Mouse (Mus musculus) testis, postnatal 10 days (tissue): ENCODE data around the gene Extl1.
"Not testable (repeated sequence)": the region's sequence is repeated elsewhere in the genome, so short reads cannot be mapped to it uniquely, and the experiment has no call there.

Experiments
- DNase-seq: peaks from one replicate; pipeline ENCODE4 v3.0.0; 2021; ENCODE audit warnings: low spot score

The Extl1 gene

DNA sequence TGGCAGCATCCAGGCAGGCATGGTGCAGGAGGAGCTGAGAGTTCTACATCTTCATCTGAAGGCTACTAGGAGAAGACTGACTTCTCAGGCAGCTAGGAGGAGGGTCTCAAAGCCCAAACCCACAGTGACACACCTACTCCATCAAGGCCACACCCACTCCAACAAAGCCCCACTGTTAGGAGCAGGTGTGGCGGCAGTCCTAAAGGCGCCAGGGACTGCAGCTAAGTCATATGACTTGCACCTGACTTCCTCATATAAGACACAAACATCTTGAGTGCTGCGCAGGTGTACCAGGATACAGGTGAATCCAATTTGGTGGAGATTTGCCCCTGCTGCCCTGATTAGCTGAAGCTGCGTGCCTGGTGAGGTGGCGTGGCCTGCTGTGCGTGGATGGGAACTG is at the start of gene Extl1:
Gene Extl1, minus strand, starts transcription at position 101 of the 400 bp plus-strand sequence.
- DNase-seq = not testable (repeated sequence)

GRCm38 (mm10) chr4:134432686-134433360 is 49.2 kb upstream of the Extl1 start:
- no peak for DNase-seq

- DNase-seq = no peak
Observed at GRCm38 (mm10) chr4:134430381-134431004, 46.8 kb upstream of the Extl1 start.

GRCm38 (mm10) chr4:134425088-134425487 is 41.4 kb upstream of the Extl1 start:
- DNase-seq = no peak

GRCm38 (mm10) chr4:134423949-134424348 is 40.3 kb upstream of the Extl1 start:
- DNase-seq = no peak

- DNase-seq = no peak
Observed at GRCm38 (mm10) chr4:134421971-134422370, 38.3 kb upstream of the Extl1 start.

DNA sequence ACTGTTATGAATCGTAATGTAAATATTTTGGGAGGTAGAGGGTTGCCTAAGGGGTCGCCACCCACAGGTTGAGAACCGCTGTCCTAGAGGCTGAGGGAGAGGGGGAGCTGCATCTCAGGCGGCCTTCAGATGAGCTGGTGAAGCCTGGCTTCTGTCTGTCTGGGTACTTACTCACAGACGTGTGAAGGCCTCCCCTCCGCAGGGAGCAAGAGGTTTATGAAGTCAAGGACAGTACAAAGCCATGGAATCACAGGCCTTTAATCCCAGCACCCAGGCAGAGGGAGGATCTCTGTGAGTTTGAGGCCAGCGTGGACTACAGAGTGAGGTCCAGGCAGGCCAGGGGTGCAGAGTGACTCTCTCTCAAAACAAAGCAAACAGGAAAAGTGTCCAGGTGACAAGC is 33.5 kb upstream of the Extl1 start:
- no peak for DNase-seq

DNA sequence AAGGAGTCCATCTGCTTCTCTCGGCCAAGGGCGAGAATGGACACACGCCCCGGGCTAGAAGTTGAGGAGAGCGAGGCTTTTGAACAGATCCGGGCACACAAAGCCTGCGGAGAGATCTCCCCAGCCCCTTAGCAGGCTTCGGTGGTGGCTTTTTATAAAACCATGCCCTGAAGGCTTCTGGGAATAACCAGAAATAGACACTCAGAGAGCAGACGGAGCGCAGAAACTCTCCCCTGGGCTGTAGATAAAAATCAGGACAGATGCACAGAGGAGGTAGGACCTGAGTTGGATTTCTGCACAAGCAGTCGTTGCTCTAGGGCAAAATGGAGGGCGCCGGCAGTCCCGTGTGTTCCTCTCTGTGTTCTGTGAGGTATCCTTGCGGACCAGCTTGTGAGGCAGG is 33.0 kb upstream of the Extl1 start:
- DNase-seq = no peak

DNA sequence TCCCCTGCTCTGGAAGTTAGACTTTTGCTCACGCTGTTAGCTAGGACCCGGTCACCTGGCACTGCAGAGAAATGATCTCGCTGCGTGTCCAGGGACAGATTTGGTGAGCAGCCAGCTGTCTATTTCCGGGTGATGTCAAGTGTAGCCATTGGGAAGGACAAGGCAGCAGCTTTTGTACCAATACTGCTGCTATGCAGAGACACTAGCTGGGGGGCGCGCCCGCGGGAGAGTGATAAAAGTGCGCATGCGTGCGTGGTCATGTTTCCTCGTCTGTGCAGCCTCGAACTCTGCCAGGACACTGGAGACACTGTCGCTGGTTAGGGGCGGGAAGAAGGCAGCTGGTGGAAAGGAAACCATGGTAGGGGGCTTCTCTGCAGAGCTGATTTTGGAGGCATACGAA is 32.5 kb upstream of the Extl1 start:
- DNase-seq = no peak

GRCm38 (mm10) chr4:134409286-134409685 is 25.6 kb upstream of the Extl1 start:
- DNase-seq = peak; percentile 68

GRCm38 (mm10) chr4:134403721-134404120 is 20.1 kb upstream of the Extl1 start:
- DNase-seq = no peak

DNA sequence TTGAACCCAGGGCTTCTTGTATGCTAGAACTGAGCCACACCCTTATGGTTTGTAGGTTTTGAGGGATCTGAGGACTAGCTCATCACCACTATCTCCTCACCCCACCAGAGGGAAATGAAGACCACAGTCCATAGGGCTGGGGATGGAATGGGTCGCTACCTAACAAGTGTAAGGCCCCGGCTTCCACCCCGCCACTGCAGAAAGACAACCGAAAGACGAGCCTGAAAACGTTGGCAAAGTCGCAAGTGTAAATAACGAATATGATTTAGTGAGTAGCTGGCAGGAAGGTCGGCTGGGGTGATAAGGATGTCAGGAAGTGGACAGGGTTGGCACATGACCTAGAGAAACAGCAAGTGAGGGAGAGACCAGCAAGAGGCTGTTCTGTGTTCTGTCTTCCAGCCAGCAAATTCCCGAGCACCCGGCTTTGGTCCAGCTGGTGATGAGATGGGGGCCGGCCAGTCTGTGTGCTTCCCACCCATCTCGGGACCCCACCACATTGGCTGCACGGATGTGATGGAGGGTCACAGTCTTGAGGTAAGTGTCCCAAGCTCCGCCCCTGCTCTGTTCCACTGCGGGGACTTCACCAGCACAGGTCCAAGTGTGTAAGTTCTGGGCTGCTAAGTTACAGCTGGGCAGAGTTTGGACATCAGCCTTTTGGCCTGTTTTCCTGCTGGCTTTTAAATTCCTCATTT is 19.1 kb upstream of the Extl1 start:
- peak; percentile 76 for DNase-seq

- DNase-seq = no peak
Observed at GRCm38 (mm10) chr4:134401856-134402570, 18.4 kb upstream of the Extl1 start.

DNA sequence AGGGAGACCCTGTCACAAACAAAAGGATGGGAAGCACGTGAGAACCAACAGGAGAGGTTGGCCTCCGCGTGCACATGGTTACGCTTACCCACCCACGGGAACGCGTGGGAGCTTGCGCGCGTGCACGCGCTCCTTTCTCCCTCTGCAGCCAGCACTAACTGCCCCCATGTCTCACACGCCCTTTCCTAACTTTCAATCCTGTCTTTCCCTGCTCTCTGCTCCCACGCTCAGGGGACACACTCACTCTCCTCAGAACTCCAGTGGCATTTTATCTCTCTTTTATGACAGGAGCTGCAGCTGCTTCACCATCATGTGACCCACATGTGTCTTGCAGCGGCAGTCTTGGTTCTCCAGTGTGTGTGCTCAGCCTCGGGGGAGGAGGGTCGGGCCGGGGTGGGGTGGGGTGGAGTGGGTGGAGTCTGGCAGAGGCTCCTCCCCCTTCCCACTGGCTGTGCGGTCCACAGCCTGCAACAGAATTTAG is 17.6 kb upstream of the Extl1 start:
- peak; percentile 88 for DNase-seq

DNA sequence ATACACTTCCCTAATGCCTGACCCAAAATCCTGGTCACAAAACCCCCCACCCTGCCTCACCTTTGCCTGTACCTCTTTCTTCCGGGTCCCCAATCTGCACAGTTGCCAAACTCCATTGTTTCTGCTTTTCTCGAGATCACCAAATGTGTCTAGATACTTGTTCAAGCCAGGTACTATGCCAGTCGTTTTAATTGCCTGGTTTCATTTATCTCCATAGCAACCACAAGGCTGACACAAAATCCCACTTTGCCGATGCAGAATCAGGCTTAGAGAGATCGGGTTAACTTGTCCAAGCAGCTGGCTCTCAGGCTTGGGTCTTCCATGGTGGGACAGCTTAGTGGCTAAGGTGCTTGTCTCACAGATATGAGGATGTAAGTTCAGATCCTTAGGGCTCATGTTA is 16.6 kb upstream of the Extl1 start:
- no peak for DNase-seq

GRCm38 (mm10) chr4:134397732-134398131 is 14.1 kb upstream of the Extl1 start:
- no peak for DNase-seq

DNA sequence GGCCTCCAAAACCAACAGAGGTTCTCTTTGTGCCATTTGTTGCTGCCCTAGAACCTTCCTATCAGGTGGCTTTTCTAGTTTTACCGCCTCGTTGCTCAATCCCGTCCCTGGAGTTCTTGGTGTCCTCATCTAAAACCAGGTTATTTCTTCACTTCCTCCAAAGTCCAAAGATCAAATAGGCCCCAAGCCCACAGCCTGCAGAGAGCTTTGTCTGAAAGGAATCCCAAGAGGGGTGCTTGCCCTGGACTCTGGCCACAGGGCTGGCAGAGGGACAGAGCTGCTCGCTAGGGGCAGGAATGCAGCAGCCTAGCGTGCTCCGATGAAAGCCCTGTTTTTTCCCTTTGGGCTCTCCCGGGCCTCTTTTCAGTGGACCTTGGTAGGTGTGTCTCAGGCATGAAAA is 13.5 kb upstream of the Extl1 start:
- peak; percentile 76 for DNase-seq

- peak; percentile 93 for DNase-seq
Observed at GRCm38 (mm10) chr4:134395977-134396825, 12.6 kb upstream of the Extl1 start, which contains the start of gene Pafah2. Gene Pafah2, plus strand, starts transcription at chr4:134396320.

DNA sequence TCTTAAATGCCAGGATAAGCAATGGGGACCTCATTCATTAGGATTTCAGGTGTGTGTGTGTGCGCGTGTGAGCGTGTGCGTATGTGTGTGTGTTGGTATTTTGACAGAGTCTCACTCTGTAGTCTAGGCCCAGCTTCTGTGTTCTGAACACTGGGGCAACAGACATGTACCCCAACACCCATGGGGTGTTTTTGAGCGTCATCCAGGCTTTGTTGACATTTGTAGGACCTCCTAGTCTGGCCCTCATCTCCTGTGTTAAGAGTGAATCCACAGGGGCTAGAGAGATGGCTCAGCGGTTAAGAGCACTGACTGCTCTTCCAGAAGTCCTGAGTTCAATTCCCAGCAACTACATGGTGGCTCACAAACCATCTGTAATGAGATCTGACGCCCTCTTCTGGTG is 11.5 kb upstream of the Extl1 start:
- no peak for DNase-seq

DNA sequence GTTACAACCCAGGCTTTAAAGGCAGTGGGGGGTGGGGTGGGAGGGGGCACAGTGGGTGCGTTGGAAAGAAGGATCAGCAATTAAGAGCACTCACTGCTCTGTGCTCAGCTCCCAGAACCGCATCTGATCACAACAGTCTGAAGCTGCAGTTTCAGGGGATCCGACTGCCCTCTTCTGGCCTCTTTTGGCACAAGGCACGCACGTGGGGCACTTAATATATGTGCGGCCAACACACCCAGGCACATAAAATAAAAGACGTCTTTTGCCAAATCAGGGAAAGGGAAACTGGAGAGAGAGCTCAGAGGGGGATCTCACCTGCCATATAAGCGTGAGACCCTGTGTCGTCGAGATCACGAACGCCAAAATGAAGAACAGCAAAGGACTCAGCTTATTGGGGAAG is 9.4 kb upstream of the Extl1 start:
- DNase-seq = no peak

GRCm38 (mm10) chr4:134392595-134392994 is 8.9 kb upstream of the Extl1 start:
- no peak for DNase-seq
